Mouse (Mus musculus) urinary bladder, postnatal 10 days (tissue): ENCODE measurements around the gene Nrl.

Source experiments
- DNase-seq: peaks from one replicate; pipeline ENCODE4 v3.0.0; 2022; ENCODE audit warnings: low spot score

Gene Nrl

GRCm38 (mm10) chr14:55524785-55525184, at the start of gene Nrl:
Gene Nrl, minus strand, starts transcription at chr14:55524981.
- no peak for DNase-seq

- no peak for DNase-seq
Measured at GRCm38 (mm10) chr14:55571760-55572159, 47.0 kb upstream of the Nrl start.

GRCm38 (mm10) chr14:55570588-55570987, 45.8 kb upstream of the Nrl start:
- no peak for DNase-seq

- DNase-seq = no peak
Measured at GRCm38 (mm10) chr14:55567496-55567895, 42.7 kb upstream of the Nrl start.

- no peak for DNase-seq
Measured at GRCm38 (mm10) chr14:55565748-55566147, 41.0 kb upstream of the Nrl start.

GRCm38 (mm10) chr14:55563249-55563648, 38.5 kb upstream of the Nrl start:
- DNase-seq = no peak

GRCm38 (mm10) chr14:55561860-55562259, 37.1 kb upstream of the Nrl start:
- DNase-seq = no peak

GRCm38 (mm10) chr14:55560202-55561073, 35.7 kb upstream of the Nrl start, which contains the start of gene A730061H03Rik:
Gene A730061H03Rik, minus strand, starts transcription at chr14:55560406.
- DNase-seq = peak; percentile 93

GRCm38 (mm10) chr14:55559799-55560201, 35.0 kb upstream of the Nrl start, which contains the start of gene Dcaf11:
Gene Dcaf11, plus strand, starts transcription at chr14:55560006.
- peak; percentile 66 for DNase-seq

- no peak for DNase-seq
Measured at GRCm38 (mm10) chr14:55558740-55559448, 34.1 kb upstream of the Nrl start.

- DNase-seq = no peak
Measured at GRCm38 (mm10) chr14:55557587-55557986, 32.8 kb upstream of the Nrl start.

- DNase-seq = peak; percentile 60
Measured at GRCm38 (mm10) chr14:55557003-55557402, 32.2 kb upstream of the Nrl start.

GRCm38 (mm10) chr14:55555788-55556187, 31.0 kb upstream of the Nrl start:
- DNase-seq = no peak

- DNase-seq = no peak
Measured at GRCm38 (mm10) chr14:55554635-55555034, 29.9 kb upstream of the Nrl start.

- no peak for DNase-seq
Measured at GRCm38 (mm10) chr14:55551794-55552193, 27.0 kb upstream of the Nrl start.

- no peak for DNase-seq
Measured at GRCm38 (mm10) chr14:55551347-55551746, 26.6 kb upstream of the Nrl start.

GRCm38 (mm10) chr14:55550191-55550590, 25.4 kb upstream of the Nrl start:
- DNase-seq = no peak

- no peak for DNase-seq
Measured at GRCm38 (mm10) chr14:55544334-55544733, 19.6 kb upstream of the Nrl start.

GRCm38 (mm10) chr14:55542268-55542667, 17.5 kb upstream of the Nrl start:
- DNase-seq = no peak

- peak; percentile 41 for DNase-seq
Measured at GRCm38 (mm10) chr14:55540787-55541321, 16.1 kb upstream of the Nrl start.

- DNase-seq = peak; percentile 49
Measured at GRCm38 (mm10) chr14:55540067-55540786, 15.4 kb upstream of the Nrl start, which contains the start of gene Pck2. Gene Pck2, plus strand, starts transcription at chr14:55540266.
